Mouse (Mus musculus) liver, embryonic 14.5 days (tissue): ENCODE results near the gene Med15.

Experiments
- CTCF ChIP-seq: IDR thresholded peaks from 2 replicates; pipeline ENCODE4 v1.5.1; 2016; ENCODE audit warnings: antibody characterized with exemption, low read depth, control low read depth
- EP300 ChIP-seq: IDR thresholded peaks from 2 replicates; pipeline ENCODE4 v1.6.1; 2016; ENCODE audit warnings: antibody characterized with exemption, low read depth

- TF ChIP-seq CTCF (no peak), EP300 (no peak)
Observed at GRCm38 (mm10) chr16:17652607-17653006, 80.1 kb downstream of the Med15 start.
